Mouse (Mus musculus) midbrain, postnatal 0 days (tissue): ENCODE results near the gene Eogt. TPM values are rescaled to one million over a fixed set of nuclear protein-coding genes. Genes with fewer than 3 reads are reported as not detected.

Experiments used
- ATAC-seq: fragments of 200-750 bp; cut with Nextera tagmentation; 2 replicates; pipeline ENCODE4 v1.8.0; 2017; ENCODE audit warnings: moderate number of reproducible peaks, mild to moderate bottlenecking, moderate TSS enrichment, moderate library complexity; ENCODE audit not compliant: low FRiP score
- DNase-seq: peaks from one replicate; pipeline ENCODE4 v3.0.0-alpha.2; 2015; ENCODE audit warnings: low spot score
- H3K27ac ChIP-seq: fragments of 300-500 bp; sonication (generic); 2 replicates; pipeline ENCODE4 v1.5.1; 2014; ENCODE audit warnings: low read depth, mild to moderate bottlenecking, low read length, mixed read lengths
- H3K27me3 ChIP-seq: fragments of 300-500 bp; sonication (generic); 2 replicates; pipeline ENCODE4 v1.6.1; 2014; ENCODE audit warnings: low read length, control low read depth, mixed read lengths; ENCODE audit not compliant: insufficient read depth
- H3K36me3 ChIP-seq: fragments of 300-500 bp; sonication (generic); 2 replicates; pipeline ENCODE4 v1.6.1; 2014; ENCODE audit warnings: low read length, control low read depth, mixed read lengths; ENCODE audit not compliant: insufficient read depth
- H3K4me1 ChIP-seq: fragments of 300-500 bp; sonication (generic); 2 replicates; pipeline ENCODE4 v1.6.1; 2014; ENCODE audit warnings: mild to moderate bottlenecking, control low read depth, antibody characterized with exemption, low read length, mixed read lengths; ENCODE audit not compliant: insufficient read depth
- H3K4me2 ChIP-seq: fragments of 300-500 bp; sonication (generic); 2 replicates; pipeline ENCODE4 v1.6.1; 2014; ENCODE audit warnings: low read depth, mild to moderate bottlenecking, low read length, mixed read lengths; ENCODE audit not compliant: poor library complexity, severe bottlenecking
- H3K4me3 ChIP-seq: fragments of 300-500 bp; sonication (generic); 2 replicates; pipeline ENCODE4 v1.5.1; 2014; ENCODE audit warnings: low read depth, mild to moderate bottlenecking, low read length, moderate library complexity
- H3K9ac ChIP-seq: fragments of 300-500 bp; sonication (generic); replicated peaks from 2 replicates; pipeline ENCODE4 v1.6.1; 2014; ENCODE audit warnings: mild to moderate bottlenecking, low read length, moderate library complexity, mixed read lengths; ENCODE audit not compliant: poor library complexity, severe bottlenecking
- H3K9me3 ChIP-seq: fragments of 300-500 bp; sonication (generic); 2 replicates; pipeline ENCODE4 v1.6.1; 2016; ENCODE audit warnings: low read length, control low read depth
- CTCF ChIP-seq: IDR thresholded peaks from 2 replicates; pipeline ENCODE4 v1.5.1; 2016; ENCODE audit warnings: antibody characterized with exemption, mild to moderate bottlenecking
- WGBS: fragments of 180-500 bp; shearing (Covaris S2); extraction: QIAGEN DNeasy Blood & Tissue Kit; methylation state at CpG from one replicate; pipeline ENCODE4 v1.1.7; 2014; 5-methylcytosine and 5-hydroxymethylcytosine counted together
- polyA plus RNA-seq: library from polyadenylated mRNA; unstranded; fragments of >200 nt; fragmentation: Nextera tagmentation; extraction: Ambion mirVana; gene quantifications from 2 replicates; pipeline ENCODE4 v1.2.1, GENCODE M21; 2015
- total RNA-seq: library from RNA; depleted of rRNA; stranded (reverse); fragments of >200 nt; gene quantifications from 2 replicates; pipeline ENCODE4 v1.2.3, GENCODE M21; 2014

The Eogt gene
- total and polyA plus RNA-seq, 2 experiments from 2014 or later: 11.7 to 25.2 TPM

DNA sequence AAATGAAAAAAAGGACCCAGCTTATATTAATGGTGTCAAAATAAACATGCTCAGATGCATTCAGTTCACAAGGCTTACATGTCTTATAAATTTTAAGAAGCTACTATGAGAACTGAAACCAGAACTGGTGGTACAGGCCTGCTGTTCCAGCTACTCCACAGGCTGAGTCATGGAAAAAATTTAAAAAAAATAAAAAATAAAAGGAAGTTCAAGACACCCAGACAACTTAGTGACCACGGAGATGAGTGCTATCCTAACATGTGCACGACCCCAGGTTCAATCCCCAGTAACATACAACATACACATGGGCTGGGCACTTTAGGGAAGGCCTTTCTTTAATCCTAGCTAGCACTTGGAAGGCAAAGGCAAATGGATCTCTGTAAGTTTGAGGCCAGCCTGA, 739 bp upstream of the Eogt start:
- Histone ChIP-seq H3K4me1 (peaks cover 6% of the 10 kb centered on the region; the same call in 1 of the 2 replicates), H3K27ac (no peak overlapping the region), H3K27me3 (no peaks in the 10 kb centered on the region), H3K4me3 (no peak overlapping the region), H3K9me3 (no peaks in the 10 kb centered on the region), H3K4me2 (no peak overlapping the region), H3K36me3 (no peaks in the 10 kb centered on the region), H3K9ac (no peak overlapping the region)
- DNase-seq (no peak), ATAC-seq (no peak)
- 83% methylated on average over 2 of the region's 2 CpGs for WGBS
- no peak for TF ChIP-seq CTCF

DNA sequence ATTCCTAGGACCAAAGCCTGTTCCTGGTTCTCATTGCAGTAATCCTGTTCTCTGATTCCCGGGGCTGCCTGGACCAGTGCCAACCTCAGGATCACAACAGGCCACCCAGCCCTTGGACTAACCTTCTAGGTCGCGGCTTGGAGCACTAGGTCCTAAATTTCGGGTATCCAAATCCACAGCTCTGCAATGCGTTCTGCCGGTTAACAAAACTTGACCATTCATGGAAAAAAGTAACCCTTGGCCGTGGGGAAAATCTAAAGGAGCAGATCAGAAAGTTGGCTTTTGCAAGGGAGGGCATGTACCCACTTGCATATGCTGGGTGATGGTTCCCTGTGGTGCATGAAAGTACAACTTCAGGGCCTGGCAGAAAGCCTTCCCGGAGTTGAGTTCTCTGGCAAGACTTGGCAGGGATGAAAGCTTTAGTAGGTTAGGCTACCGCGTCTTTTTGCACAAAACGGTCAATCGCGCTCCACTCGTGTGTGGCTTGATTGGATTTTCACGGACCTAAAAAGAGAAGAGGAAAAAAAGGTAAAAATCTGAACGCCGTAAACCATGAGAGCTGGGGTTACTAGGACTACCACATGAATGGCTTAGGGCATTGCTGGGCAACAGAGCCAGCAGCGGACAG, 1.1 kb downstream of the Eogt start:
- Histone ChIP-seq H3K9ac (peak overlapping the region; percentile 87), H3K9me3 (no peaks in the 10 kb centered on the region), H3K27me3 (no peaks in the 10 kb centered on the region), H3K4me3 (peak overlapping the region; percentile 49), H3K27ac (peak overlapping the region; percentile 77), H3K36me3 (no peaks in the 10 kb centered on the region), H3K4me2 (peak overlapping the region; percentile 93), H3K4me1 (peaks cover 6% of the 10 kb centered on the region; the same call in 1 of the 2 replicates)
- DNase-seq (peak; percentile 63), ATAC-seq (peak; percentile 25; the same call in 1 of the 2 replicates)
- TF ChIP-seq CTCF: no peak
- WGBS: 11% methylated on average over 18 of the region's 18 CpGs

DNA sequence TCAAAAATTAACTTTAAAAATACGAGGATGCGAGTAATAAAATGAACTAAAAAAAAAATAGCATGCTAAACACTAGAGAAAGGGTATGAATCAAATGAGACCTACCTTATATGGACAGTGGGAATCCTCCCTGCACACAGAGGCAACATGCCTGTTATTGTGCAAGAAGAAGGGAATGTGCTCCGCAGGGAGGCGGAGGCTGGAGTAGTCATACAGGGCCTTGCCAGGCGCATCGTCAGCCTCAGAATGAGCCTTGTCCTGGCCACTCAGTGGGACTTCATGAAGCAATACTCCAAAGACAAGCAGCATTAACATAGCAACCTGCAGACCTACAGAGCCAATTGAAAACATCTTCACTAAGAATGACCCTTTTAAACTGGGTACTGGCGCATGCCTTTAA, 3.8 kb downstream of the Eogt start:
- Histone ChIP-seq H3K27ac (no peak overlapping the region), H3K9me3 (no peaks in the 10 kb centered on the region), H3K4me1 (peaks cover 6% of the 10 kb centered on the region; the same call in 1 of the 2 replicates), H3K4me3 (no peak overlapping the region), H3K27me3 (no peaks in the 10 kb centered on the region), H3K9ac (no peak overlapping the region), H3K36me3 (peaks cover 4% of the 10 kb centered on the region; the same call in 1 of the 2 replicates), H3K4me2 (no peak overlapping the region)
- WGBS: 88% methylated on average over 7 of the region's 7 CpGs
- DNase-seq (no peak), ATAC-seq (no peak)
- no peak for TF ChIP-seq CTCF

DNA sequence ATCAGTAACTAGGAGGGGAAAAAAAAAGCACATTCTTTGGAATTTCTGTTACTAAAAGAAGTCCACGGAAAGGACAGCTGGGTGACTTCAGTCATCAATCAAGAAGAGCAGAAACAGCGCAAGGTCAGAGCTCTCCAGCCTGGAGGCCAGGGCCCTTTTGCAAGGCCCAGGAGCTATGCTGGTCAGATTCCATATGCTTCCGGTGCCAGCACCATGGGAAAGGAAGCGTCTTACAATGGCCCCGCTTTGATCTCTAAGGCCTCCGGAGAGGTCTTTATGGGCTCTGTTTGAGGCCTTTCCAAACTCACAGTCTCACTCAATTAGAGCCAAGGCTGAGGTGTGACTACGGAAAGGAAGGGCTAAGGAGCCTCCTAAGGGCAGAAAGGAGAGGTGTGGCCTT, 4.6 kb downstream of the Eogt start:
- Histone ChIP-seq H3K36me3 (peaks cover 10% of the 10 kb centered on the region; the same call in 1 of the 2 replicates), H3K9ac (no peak overlapping the region), H3K4me2 (no peak overlapping the region), H3K4me3 (no peak overlapping the region), H3K4me1 (peaks cover 6% of the 10 kb centered on the region; the same call in 1 of the 2 replicates), H3K9me3 (no peaks in the 10 kb centered on the region), H3K27ac (no peak overlapping the region), H3K27me3 (no peaks in the 10 kb centered on the region)
- DNase-seq (no peak), ATAC-seq (no peak)
- 56% methylated on average over 7 of the region's 7 CpGs for WGBS
- no peak for TF ChIP-seq CTCF

DNA sequence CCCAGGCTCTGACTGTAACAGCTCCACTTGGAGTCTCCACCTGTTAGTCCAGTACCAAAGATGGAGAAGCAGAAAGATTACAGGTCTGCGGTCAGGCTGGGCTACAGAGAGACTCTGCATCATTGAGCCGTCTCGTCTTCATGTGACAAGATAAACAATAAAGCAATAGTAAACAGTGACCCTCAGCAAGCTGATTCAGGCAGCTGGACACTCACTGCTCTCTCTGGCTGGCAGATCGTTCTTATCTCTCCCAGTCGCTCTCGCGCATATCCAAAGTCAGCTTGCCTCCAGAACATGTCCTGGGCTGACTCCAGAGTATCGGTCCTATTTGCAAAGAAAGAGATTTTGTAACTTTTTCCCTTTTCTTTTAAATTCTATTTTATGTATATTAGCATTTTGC, 6.4 kb downstream of the Eogt start:
- ATAC-seq (no peak), DNase-seq (no peak)
- 85% methylated on average over 8 of the region's 8 CpGs for WGBS
- Histone ChIP-seq H3K27me3 (no peaks in the 10 kb centered on the region), H3K4me3 (no peak overlapping the region), H3K27ac (no peak overlapping the region), H3K9me3 (no peaks in the 10 kb centered on the region), H3K4me1 (peaks cover 4% of the 10 kb centered on the region; the same call in 1 of the 2 replicates), H3K36me3 (peaks cover 11% of the 10 kb centered on the region; the same call in 1 of the 2 replicates), H3K9ac (no peak overlapping the region), H3K4me2 (no peak overlapping the region)
- TF ChIP-seq CTCF: no peak

DNA sequence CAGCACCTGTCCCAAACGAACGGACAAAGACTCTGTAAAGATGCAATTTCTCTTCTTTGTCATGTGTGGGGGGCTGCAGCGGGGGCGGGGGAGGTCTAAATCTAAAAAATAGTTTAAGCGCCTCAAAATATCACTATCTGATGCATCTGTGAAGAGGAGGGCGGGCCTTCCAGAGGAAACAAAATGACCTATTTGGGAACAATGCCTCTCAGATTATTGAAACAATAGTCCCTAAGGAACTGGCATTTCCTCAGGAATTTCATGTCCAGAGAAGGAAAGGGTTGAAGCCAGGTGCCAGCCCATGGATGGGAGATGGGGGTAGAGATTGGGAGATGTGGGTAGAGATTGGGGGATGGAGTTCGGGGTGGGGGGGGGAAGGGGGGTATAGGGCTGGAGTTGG, 7.2 kb downstream of the Eogt start:
- 89% methylated on average over 7 of the region's 7 CpGs for WGBS
- no peak overlapping the region for H3K27ac ChIP-seq
- no peak for ATAC-seq
- no peak overlapping the region for H3K9ac ChIP-seq
- H3K4me1 ChIP-seq: no peaks in the 10 kb centered on the region
- H3K4me3 ChIP-seq: no peak overlapping the region
- no peaks in the 10 kb centered on the region for H3K27me3 ChIP-seq
- TF ChIP-seq CTCF: no peak
- no peak overlapping the region for H3K4me2 ChIP-seq
- peaks cover 11% of the 10 kb centered on the region; the same call in 1 of the 2 replicates for H3K36me3 ChIP-seq
- no peaks in the 10 kb centered on the region for H3K9me3 ChIP-seq
- no peak for DNase-seq
